Mouse (Mus musculus): ENCODE measurements around the gene Sh3gl1.

- TF ChIP-seq POLR2A (IDR thresholded peaks at IDR 0.05; ENCODE audit: borderline replicate concordance, insufficient read depth, low read length) (no peak), CTCF (IDR thresholded peaks at IDR 0.05; ENCODE audit: borderline replicate concordance, insufficient read depth, low read depth, low read length) (no peak)
Observed at GRCm38 (mm10) chr17:56039345-56039744, 2.9 kb upstream of the Sh3gl1 start.
